Mouse (Mus musculus) liver, postnatal 0 days (tissue): ENCODE measurements around the gene Plscr1.

Experiments used
- CTCF ChIP-seq: sonication (generic); IDR thresholded peaks from 2 replicates; pipeline ENCODE4 v1.5.1; 2016; ENCODE audit warnings: antibody characterized with exemption, low read depth
- EP300 ChIP-seq: IDR thresholded peaks from 2 replicates; pipeline ENCODE4 v1.6.1; 2016; ENCODE audit warnings: antibody characterized with exemption, low read depth, mild to moderate bottlenecking

DNA sequence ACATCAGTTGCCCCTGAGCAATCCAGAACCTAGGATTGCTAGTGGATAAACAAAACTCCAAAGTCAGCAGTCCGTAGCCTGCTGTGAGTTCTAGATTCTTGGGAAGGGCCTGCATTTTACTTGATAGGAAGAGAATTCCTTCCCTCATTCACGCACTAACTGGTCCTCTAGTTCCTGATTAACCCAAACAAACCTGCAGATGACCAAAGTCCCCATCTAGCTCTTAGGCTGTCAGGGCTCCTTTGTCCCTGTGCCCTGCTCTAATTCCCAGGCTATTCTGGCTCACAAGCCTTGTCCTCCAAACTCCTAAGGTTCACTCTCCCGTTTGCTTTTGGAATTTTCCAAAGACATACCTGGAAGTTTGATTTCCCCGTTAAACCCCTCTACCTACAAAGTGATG is 23.1 kb downstream of the Plscr1 start:
- TF ChIP-seq CTCF, result no peak
- no peak for TF ChIP-seq EP300
